Mouse (Mus musculus): Measurements from ENCODE around the gene Arfgap2. TPM values are rescaled to one million over a fixed set of nuclear protein-coding genes. Genes with fewer than 3 reads are reported as not detected.

Arfgap2 gene
- polyA plus RNA-seq, 1 experiment from 2014 or later: 59.2 TPM

- WGBS: 88% methylated on average over 17 of the region's 17 CpGs
- peak overlapping the region in 1 of 2 experiments; percentile 90; a peak in 2 of 4 replicates for H3K4me3 ChIP-seq (ENCODE audit: control insufficient read depth in 1 of 2, insufficient read depth in 1 of 2, low read depth in 1 of 2, low read length in 2 of 2)
- H3K27ac ChIP-seq (replicated peaks in 1 of 2; ENCODE audit: control insufficient read depth in 1 of 2, insufficient read depth in 1 of 2, low read depth in 2 of 2, low read length in 2 of 2): peak overlapping the region; percentile 89 to 95
- H3K4me2 ChIP-seq (ENCODE audit: low read length): peak overlapping the region; percentile 90
- ATAC-seq (ENCODE audit: insufficient number of reproducible peaks, insufficient read depth, low FRiP score, low read depth): no peak
- H3K9me3 ChIP-seq (ENCODE audit: control insufficient read depth, low read length): no peaks in the 10 kb centered on the region
- peak overlapping the region; percentile 78 for H3K9ac ChIP-seq (ENCODE audit: low read length)
- no peaks in the 10 kb centered on the region for H3K27me3 ChIP-seq (ENCODE audit: control insufficient read depth, insufficient read depth, low read length)
- peaks cover 15 to 21% of the 10 kb centered on the region in 2 experiments for H3K4me1 ChIP-seq (ENCODE audit: control insufficient read depth in 2 of 2, insufficient read depth in 2 of 2, low read length in 2 of 2)
- peaks cover 69% of the 10 kb centered on the region for H3K36me3 ChIP-seq (ENCODE audit: control insufficient read depth, insufficient read depth, low read length)
These were observed 798 bp upstream of the Arfgap2 start for GRCm38 (mm10) chr2:91263692-91264660.

- peaks cover 6 to 15% of the 10 kb centered on the region in 2 experiments for H3K4me1 ChIP-seq (ENCODE audit: control insufficient read depth in 2 of 2, insufficient read depth in 2 of 2, low read length in 2 of 2)
- no peak overlapping the region for H3K9ac ChIP-seq (ENCODE audit: low read length)
- H3K4me3 ChIP-seq (ENCODE audit: control insufficient read depth in 1 of 2, insufficient read depth in 1 of 2, low read depth in 1 of 2, low read length in 2 of 2): no peak overlapping the region
- no peaks in the 10 kb centered on the region for H3K9me3 ChIP-seq (ENCODE audit: control insufficient read depth, low read length)
- WGBS: 96% methylated on average over 3 of the region's 3 CpGs
- no peak overlapping the region for H3K4me2 ChIP-seq (ENCODE audit: low read length)
- no peak for ATAC-seq (ENCODE audit: insufficient number of reproducible peaks, insufficient read depth, low FRiP score, low read depth)
- H3K36me3 ChIP-seq (ENCODE audit: control insufficient read depth, insufficient read depth, low read length): peaks cover 83% of the 10 kb centered on the region
- no peaks in the 10 kb centered on the region for H3K27me3 ChIP-seq (ENCODE audit: control insufficient read depth, insufficient read depth, low read length)
- no peak overlapping the region for H3K27ac ChIP-seq (replicated peaks in 1 of 2; ENCODE audit: control insufficient read depth in 1 of 2, insufficient read depth in 1 of 2, low read depth in 2 of 2, low read length in 2 of 2)
These were observed 3.3 kb downstream of the Arfgap2 start for GRCm38 (mm10) chr2:91268042-91268441.

GRCm38 (mm10) chr2:91268706-91269105 lies 3.9 kb downstream of the Arfgap2 start:
- H3K27me3 ChIP-seq (ENCODE audit: control insufficient read depth, insufficient read depth, low read length): no peaks in the 10 kb centered on the region
- no peak for ATAC-seq (ENCODE audit: insufficient number of reproducible peaks, insufficient read depth, low FRiP score, low read depth)

GRCm38 (mm10) chr2:91269687-91270133 lies 4.9 kb downstream of the Arfgap2 start:
- H3K27me3 ChIP-seq (ENCODE audit: control insufficient read depth, insufficient read depth, low read length): no peaks in the 10 kb centered on the region
- no peak overlapping the region for H3K27ac ChIP-seq (replicated peaks in 1 of 2; ENCODE audit: control insufficient read depth in 1 of 2, insufficient read depth in 1 of 2, low read depth in 2 of 2, low read length in 2 of 2)
- 91% methylated on average over 8 of the region's 8 CpGs for WGBS
- ATAC-seq (ENCODE audit: insufficient number of reproducible peaks, insufficient read depth, low FRiP score, low read depth): no peak
- peaks cover 3 to 9% of the 10 kb centered on the region in 2 experiments for H3K4me1 ChIP-seq (ENCODE audit: control insufficient read depth in 2 of 2, insufficient read depth in 2 of 2, low read length in 2 of 2)
- no peak overlapping the region for H3K9ac ChIP-seq (ENCODE audit: low read length)
- H3K4me2 ChIP-seq (ENCODE audit: low read length): no peak overlapping the region
- H3K36me3 ChIP-seq (ENCODE audit: control insufficient read depth, insufficient read depth, low read length): peaks cover 86% of the 10 kb centered on the region
- H3K4me3 ChIP-seq (ENCODE audit: control insufficient read depth in 1 of 2, insufficient read depth in 1 of 2, low read depth in 1 of 2, low read length in 2 of 2): no peak overlapping the region
- H3K9me3 ChIP-seq (ENCODE audit: control insufficient read depth, low read length): no peaks in the 10 kb centered on the region

More at GRCm38 (mm10) chr2:91268706-91269105, 3.9 kb downstream of the Arfgap2 start:
- Histone ChIP-seq H3K9ac (ENCODE audit: low read length) (no peak overlapping the region), H3K4me1 (ENCODE audit: control insufficient read depth in 2 of 2, insufficient read depth in 2 of 2, low read length in 2 of 2) (peaks cover 6 to 15% of the 10 kb centered on the region in 2 experiments), H3K9me3 (ENCODE audit: control insufficient read depth, low read length) (no peaks in the 10 kb centered on the region), H3K27ac (replicated peaks in 1 of 2; ENCODE audit: control insufficient read depth in 1 of 2, insufficient read depth in 1 of 2, low read depth in 2 of 2, low read length in 2 of 2) (no peak overlapping the region), H3K36me3 (ENCODE audit: control insufficient read depth, insufficient read depth, low read length) (peaks cover 83% of the 10 kb centered on the region), H3K4me3 (ENCODE audit: control insufficient read depth in 1 of 2, insufficient read depth in 1 of 2, low read depth in 1 of 2, low read length in 2 of 2) (no peak overlapping the region), H3K4me2 (ENCODE audit: low read length) (no peak overlapping the region)
- 88% methylated on average over 2 of the region's 2 CpGs for WGBS

GRCm38 (mm10) chr2:91278749-91279371 lies 14.1 kb downstream of the Arfgap2 start:
- Histone ChIP-seq H3K4me3 (ENCODE audit: control insufficient read depth in 1 of 2, insufficient read depth in 1 of 2, low read depth in 1 of 2, low read length in 2 of 2) (no peak overlapping the region), H3K9ac (ENCODE audit: low read length) (no peak overlapping the region), H3K27ac (replicated peaks in 1 of 2; ENCODE audit: control insufficient read depth in 1 of 2, insufficient read depth in 1 of 2, low read depth in 2 of 2, low read length in 2 of 2) (no peak overlapping the region), H3K4me2 (ENCODE audit: low read length) (no peak overlapping the region), H3K4me1 (ENCODE audit: control insufficient read depth in 2 of 2, insufficient read depth in 2 of 2, low read length in 2 of 2) (peaks cover 10% of the 10 kb centered on the region in 2 experiments), H3K36me3 (ENCODE audit: control insufficient read depth, insufficient read depth, low read length) (peaks cover 41% of the 10 kb centered on the region), H3K9me3 (ENCODE audit: control insufficient read depth, low read length) (no peaks in the 10 kb centered on the region), H3K27me3 (ENCODE audit: control insufficient read depth, insufficient read depth, low read length) (no peaks in the 10 kb centered on the region)
- ATAC-seq (ENCODE audit: insufficient number of reproducible peaks, insufficient read depth, low FRiP score, low read depth): no peak
- 31% methylated on average over 10 of the region's 10 CpGs for WGBS

- Histone ChIP-seq H3K4me3 (ENCODE audit: control insufficient read depth in 1 of 2, insufficient read depth in 1 of 2, low read depth in 1 of 2, low read length in 2 of 2) (no peak overlapping the region), H3K27ac (replicated peaks in 1 of 2; ENCODE audit: control insufficient read depth in 1 of 2, insufficient read depth in 1 of 2, low read depth in 2 of 2, low read length in 2 of 2) (no peak overlapping the region), H3K27me3 (ENCODE audit: control insufficient read depth, insufficient read depth, low read length) (no peaks in the 10 kb centered on the region), H3K4me2 (ENCODE audit: low read length) (no peak overlapping the region), H3K9ac (ENCODE audit: low read length) (no peak overlapping the region), H3K4me1 (ENCODE audit: control insufficient read depth in 2 of 2, insufficient read depth in 2 of 2, low read length in 2 of 2) (peaks cover 11 to 13% of the 10 kb centered on the region in 2 experiments), H3K9me3 (ENCODE audit: control insufficient read depth, low read length) (no peaks in the 10 kb centered on the region), H3K36me3 (ENCODE audit: control insufficient read depth, insufficient read depth, low read length) (peaks cover 36% of the 10 kb centered on the region)
- 60% methylated on average over 2 of the region's 2 CpGs for WGBS
- no peak for ATAC-seq (ENCODE audit: insufficient number of reproducible peaks, insufficient read depth, low FRiP score, low read depth)
These were observed 14.6 kb downstream of the Arfgap2 start for GRCm38 (mm10) chr2:91279372-91279755.

GRCm38 (mm10) chr2:91281366-91281765 lies 16.6 kb downstream of the Arfgap2 start:
- H3K4me2 ChIP-seq (ENCODE audit: low read length): no peak overlapping the region
- no peak overlapping the region for H3K9ac ChIP-seq (ENCODE audit: low read length)
- H3K9me3 ChIP-seq (ENCODE audit: control insufficient read depth, low read length): no peaks in the 10 kb centered on the region
- ATAC-seq (ENCODE audit: insufficient number of reproducible peaks, insufficient read depth, low FRiP score, low read depth): peak; percentile 23; the same call in 1 of the 2 replicates
- H3K4me1 ChIP-seq (ENCODE audit: control insufficient read depth in 2 of 2, insufficient read depth in 2 of 2, low read length in 2 of 2): peaks cover 14 to 17% of the 10 kb centered on the region in 2 experiments
- H3K36me3 ChIP-seq (ENCODE audit: control insufficient read depth, insufficient read depth, low read length): peaks cover 16% of the 10 kb centered on the region
- no peak overlapping the region for H3K4me3 ChIP-seq (ENCODE audit: control insufficient read depth in 1 of 2, insufficient read depth in 1 of 2, low read depth in 1 of 2, low read length in 2 of 2)
- 37% methylated on average over 5 of the region's 5 CpGs for WGBS
- no peaks in the 10 kb centered on the region for H3K27me3 ChIP-seq (ENCODE audit: control insufficient read depth, insufficient read depth, low read length)
- no peak overlapping the region for H3K27ac ChIP-seq (replicated peaks in 1 of 2; ENCODE audit: control insufficient read depth in 1 of 2, insufficient read depth in 1 of 2, low read depth in 2 of 2, low read length in 2 of 2)

Data from heart, embryonic 14.5 days (tissue).